Mouse (Mus musculus) intestine, embryonic 15.5 days (tissue): ENCODE results near the gene Shb. TPM values are rescaled to one million over a fixed set of nuclear protein-coding genes. Genes with fewer than 3 reads are reported as not detected.

Experiments used
- ATAC-seq: fragments of 200-750 bp; cut with Nextera tagmentation; 2 replicates; pipeline ENCODE4 v1.8.0; 2017; ENCODE audit warnings: moderate TSS enrichment, moderate library complexity
- H3K27ac ChIP-seq: fragments of 300-500 bp; sonication (generic); 2 replicates; pipeline ENCODE4 v1.5.1; 2015; ENCODE audit warnings: mild to moderate bottlenecking, inconsistent platforms
- H3K27me3 ChIP-seq: fragments of 300-500 bp; sonication (generic); replicated peaks from 2 replicates; pipeline ENCODE4 v1.6.1; 2015; ENCODE audit warnings: inconsistent platforms
- H3K36me3 ChIP-seq: fragments of 300-500 bp; sonication (generic); 2 replicates; pipeline ENCODE4 v1.6.1; 2015; ENCODE audit warnings: inconsistent platforms
- H3K4me1 ChIP-seq: fragments of 300-500 bp; sonication (generic); replicated peaks from 2 replicates; pipeline ENCODE4 v1.6.1; 2015; ENCODE audit warnings: inconsistent platforms
- H3K4me2 ChIP-seq: fragments of 300-500 bp; sonication (generic); replicated peaks from 2 replicates; pipeline ENCODE4 v1.6.1; 2015; ENCODE audit warnings: mild to moderate bottlenecking, inconsistent platforms
- H3K4me3 ChIP-seq: fragments of 300-500 bp; sonication (generic); replicated peaks from 2 replicates; pipeline ENCODE4 v1.5.1; 2015; ENCODE audit warnings: inconsistent platforms
- H3K9ac ChIP-seq: fragments of 300-500 bp; sonication (generic); 2 replicates; pipeline ENCODE4 v1.6.1; 2015; ENCODE audit warnings: inconsistent platforms
- H3K9me3 ChIP-seq: fragments of 300-500 bp; sonication (generic); 2 replicates; pipeline ENCODE4 v1.6.1; 2016; ENCODE audit warnings: inconsistent platforms
- WGBS: fragments of 180-500 bp; shearing (Covaris S2); methylation state at CpG from one replicate; pipeline ENCODE4 v1.1.7; 2015; 5-methylcytosine and 5-hydroxymethylcytosine counted together
- polyA plus RNA-seq: library from polyadenylated mRNA; unstranded; fragments of >200 nt; fragmentation: Nextera tagmentation; extraction: Ambion mirVana; gene quantifications from 2 replicates; pipeline ENCODE4 v1.2.1, GENCODE M21; 2015

Shb gene
- polyA plus RNA-seq = 4.0 and 4.8 TPM in 2 replicates

DNA sequence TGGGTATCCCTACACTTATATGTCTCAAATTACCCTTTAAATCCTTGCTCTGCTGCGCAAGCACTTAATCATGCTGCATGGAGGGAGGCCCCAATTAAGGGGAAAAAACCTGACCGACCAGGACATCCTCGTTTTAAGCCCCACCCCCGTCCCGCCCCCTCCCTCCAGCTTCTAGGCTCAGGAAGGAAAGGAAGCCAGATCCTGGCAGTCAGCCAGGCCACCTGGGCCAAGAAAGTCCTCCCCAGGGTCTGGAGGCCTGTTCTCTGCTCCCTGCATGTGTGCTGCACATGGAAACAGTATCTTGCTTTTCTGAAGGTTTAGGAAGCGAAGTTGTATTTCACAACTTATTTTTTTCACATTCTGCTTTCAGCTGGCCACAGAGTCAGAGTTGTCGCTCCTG is at the start of gene Shb:
Gene Shb (minus strand): TSS at position 96 of the 400 bp plus-strand sequence.
- Histone ChIP-seq H3K27ac (peak within 1 kb of the TSS; percentile 99), H3K4me2 (peak within 1 kb of the TSS; percentile 98), H3K9me3 (no peaks in the 10 kb centered on the region), H3K27me3 (no peaks in the 10 kb centered on the region), H3K9ac (no peak within 1 kb of the TSS), H3K36me3 (no peaks in the 10 kb centered on the region), H3K4me3 (peak within 1 kb of the TSS; percentile 71), H3K4me1 (peaks cover 34% of the 10 kb centered on the region)
- peak; percentile 39 for ATAC-seq
- WGBS = 5% methylated on average over 7 of the region's 7 CpGs

GRCm38 (mm10) chr4:45581095-45581494 is 48.8 kb upstream of the Shb start:
- Histone ChIP-seq H3K27ac (no peak overlapping the region), H3K9me3 (no peaks in the 10 kb centered on the region), H3K27me3 (no peaks in the 10 kb centered on the region), H3K4me3 (no peak overlapping the region), H3K4me1 (peaks cover 23% of the 10 kb centered on the region), H3K36me3 (no peaks in the 10 kb centered on the region), H3K9ac (no peak overlapping the region), H3K4me2 (no peak overlapping the region)
- WGBS = 91% methylated on average over 6 of the region's 6 CpGs
- ATAC-seq = no peak

GRCm38 (mm10) chr4:45578554-45579370 is 46.5 kb upstream of the Shb start:
- peak; percentile 54 for ATAC-seq
- no peak overlapping the region for H3K27ac ChIP-seq

DNA sequence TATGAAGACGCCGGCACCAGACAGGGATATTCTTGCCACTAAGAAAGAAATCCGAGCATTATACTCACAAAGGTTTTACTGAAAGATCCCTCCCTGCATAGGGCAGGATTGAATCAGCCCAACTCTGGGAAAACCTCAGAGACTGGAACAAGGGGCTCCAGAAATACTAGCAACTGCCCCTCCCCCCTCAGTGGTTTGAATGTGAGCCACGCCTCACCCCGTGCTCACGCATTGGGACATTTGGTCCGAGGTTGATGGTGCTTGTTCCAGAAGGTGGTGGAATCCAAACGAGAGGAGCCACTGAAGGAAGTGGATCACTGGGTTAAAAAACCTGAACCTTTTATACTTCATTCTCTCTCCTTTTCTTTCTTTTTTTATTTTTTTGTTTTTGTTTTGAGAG is 45.4 kb upstream of the Shb start:
- no peak for ATAC-seq

More at GRCm38 (mm10) chr4:45578554-45579370, 46.5 kb upstream of the Shb start:
- Histone ChIP-seq H3K4me3 (no peak overlapping the region), H3K4me1 (peaks cover 20% of the 10 kb centered on the region), H3K9ac (no peak overlapping the region), H3K27me3 (no peaks in the 10 kb centered on the region), H3K9me3 (no peaks in the 10 kb centered on the region), H3K36me3 (no peaks in the 10 kb centered on the region), H3K4me2 (no peak overlapping the region)
- 21% methylated on average over 22 of the region's 22 CpGs for WGBS

GRCm38 (mm10) chr4:45574614-45575169 is 42.4 kb upstream of the Shb start:
- 47% methylated on average over 15 of the region's 15 CpGs for WGBS
- Histone ChIP-seq H3K9me3 (no peaks in the 10 kb centered on the region), H3K27ac (no peak overlapping the region), H3K36me3 (no peaks in the 10 kb centered on the region), H3K4me3 (no peak overlapping the region), H3K27me3 (no peaks in the 10 kb centered on the region), H3K4me1 (peaks cover 15% of the 10 kb centered on the region), H3K9ac (no peak overlapping the region), H3K4me2 (no peak overlapping the region)
- ATAC-seq = peak; percentile 52; the same call in 1 of the 2 replicates

More for the DNA sequence above, 45.4 kb upstream of the Shb start:
- WGBS = 67% methylated on average over 8 of the region's 8 CpGs
- Histone ChIP-seq H3K4me1 (peaks cover 18% of the 10 kb centered on the region), H3K27me3 (no peaks in the 10 kb centered on the region), H3K9me3 (no peaks in the 10 kb centered on the region), H3K36me3 (no peaks in the 10 kb centered on the region), H3K4me3 (no peak overlapping the region), H3K9ac (no peak overlapping the region), H3K4me2 (no peak overlapping the region), H3K27ac (no peak overlapping the region)

DNA sequence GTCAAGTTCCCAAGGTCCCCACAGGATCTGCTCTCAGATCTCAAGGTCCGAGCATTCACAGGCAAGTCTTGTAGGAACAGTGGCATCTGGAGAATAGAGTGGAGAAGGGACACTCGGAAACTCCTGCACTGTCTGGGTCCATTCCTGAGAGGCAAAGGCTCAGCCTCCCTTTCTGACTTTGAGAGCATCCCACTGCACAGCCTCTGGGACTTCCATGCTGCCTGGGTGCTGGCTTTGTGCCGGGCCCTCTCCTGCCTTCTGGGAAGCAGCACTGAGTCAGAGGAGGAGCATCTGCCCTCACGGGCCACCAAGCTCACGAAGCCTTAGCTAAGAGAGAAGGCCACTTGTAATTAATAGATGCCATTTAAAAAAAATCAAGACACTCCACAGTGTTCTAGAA is 37.3 kb upstream of the Shb start:
- Histone ChIP-seq H3K36me3 (no peaks in the 10 kb centered on the region), H3K4me3 (no peak overlapping the region), H3K9ac (no peak overlapping the region), H3K4me1 (no peaks in the 10 kb centered on the region), H3K4me2 (no peak overlapping the region), H3K9me3 (no peaks in the 10 kb centered on the region), H3K27ac (no peak overlapping the region), H3K27me3 (no peaks in the 10 kb centered on the region)
- WGBS = 61% methylated on average over 5 of the region's 5 CpGs
- ATAC-seq = no peak

DNA sequence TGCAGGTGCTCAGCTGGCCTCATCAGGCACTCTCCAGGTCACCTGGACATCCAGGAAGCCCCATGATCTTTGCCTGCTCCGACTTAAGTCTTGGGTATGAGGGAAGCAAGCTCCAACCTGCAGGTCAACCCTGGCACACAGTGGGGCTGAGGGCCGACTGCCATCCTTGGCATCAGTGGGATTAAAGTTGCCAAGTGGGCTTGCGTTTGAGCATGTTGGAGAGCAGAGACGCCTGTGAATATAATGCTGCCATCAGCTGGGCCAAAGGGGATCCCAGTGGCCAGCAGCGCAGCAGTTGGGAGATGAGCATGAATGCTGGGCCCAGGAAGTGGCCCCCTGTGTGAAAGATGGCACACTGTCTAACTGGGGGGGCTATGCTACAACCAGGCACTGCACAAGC is 25.9 kb upstream of the Shb start:
- Histone ChIP-seq H3K4me3 (no peak overlapping the region), H3K4me2 (no peak overlapping the region), H3K4me1 (no peaks in the 10 kb centered on the region), H3K27me3 (no peaks in the 10 kb centered on the region), H3K9ac (no peak overlapping the region), H3K36me3 (no peaks in the 10 kb centered on the region), H3K27ac (no peak overlapping the region), H3K9me3 (no peaks in the 10 kb centered on the region)
- WGBS = 83% methylated on average over 5 of the region's 5 CpGs
- no peak for ATAC-seq

GRCm38 (mm10) chr4:45552571-45552970 is 20.3 kb upstream of the Shb start:
- no peaks in the 10 kb centered on the region for H3K9me3 ChIP-seq
- 44% methylated on average over 4 of the region's 4 CpGs for WGBS
- H3K27ac ChIP-seq = no peak overlapping the region
- H3K9ac ChIP-seq = no peak overlapping the region
- no peak overlapping the region for H3K4me2 ChIP-seq
- H3K27me3 ChIP-seq = no peaks in the 10 kb centered on the region
- H3K4me3 ChIP-seq = no peak overlapping the region
- no peaks in the 10 kb centered on the region for H3K4me1 ChIP-seq
- no peak for ATAC-seq
- no peaks in the 10 kb centered on the region for H3K36me3 ChIP-seq

- ATAC-seq = no peak
- Histone ChIP-seq H3K27ac (no peak overlapping the region), H3K4me1 (no peaks in the 10 kb centered on the region), H3K4me2 (no peak overlapping the region), H3K36me3 (no peaks in the 10 kb centered on the region), H3K9me3 (no peaks in the 10 kb centered on the region), H3K4me3 (no peak overlapping the region), H3K9ac (no peak overlapping the region), H3K27me3 (no peaks in the 10 kb centered on the region)
- 68% methylated on average over 2 of the region's 2 CpGs for WGBS
Measured at GRCm38 (mm10) chr4:45550970-45551369, 18.7 kb upstream of the Shb start.

DNA sequence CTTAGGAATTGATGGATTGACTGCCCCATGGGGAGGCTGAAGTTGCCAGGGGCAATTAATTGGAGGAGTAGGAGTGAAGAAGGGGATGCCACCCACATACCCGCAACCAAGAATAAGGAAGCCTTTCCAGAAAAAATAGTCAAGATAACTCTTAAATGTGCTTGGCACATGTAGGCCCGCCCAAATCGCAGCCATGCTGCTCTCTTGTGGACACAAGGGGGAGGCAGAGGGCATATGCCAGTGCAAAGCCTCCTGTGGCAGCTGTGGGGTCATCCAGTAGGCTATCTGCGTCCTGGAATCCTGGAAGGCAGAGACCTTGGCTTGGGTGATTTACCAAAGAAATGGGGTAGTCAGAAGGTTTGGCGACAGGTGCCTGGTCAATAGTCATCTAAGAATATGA is 17.2 kb upstream of the Shb start:
- Histone ChIP-seq H3K9me3 (no peaks in the 10 kb centered on the region), H3K36me3 (no peaks in the 10 kb centered on the region), H3K4me3 (no peak overlapping the region), H3K27me3 (no peaks in the 10 kb centered on the region), H3K4me1 (no peaks in the 10 kb centered on the region), H3K9ac (no peak overlapping the region), H3K27ac (no peak overlapping the region), H3K4me2 (no peak overlapping the region)
- WGBS = 68% methylated on average over 5 of the region's 5 CpGs
- no peak for ATAC-seq

- Histone ChIP-seq H3K27ac (no peak overlapping the region), H3K4me2 (no peak overlapping the region), H3K4me1 (no peaks in the 10 kb centered on the region), H3K4me3 (no peak overlapping the region), H3K9ac (no peak overlapping the region), H3K36me3 (no peaks in the 10 kb centered on the region), H3K27me3 (no peaks in the 10 kb centered on the region), H3K9me3 (no peaks in the 10 kb centered on the region)
- WGBS = 57% methylated on average over 8 of the region's 8 CpGs
- ATAC-seq = no peak
Measured at GRCm38 (mm10) chr4:45545851-45546250, 13.6 kb upstream of the Shb start.

DNA sequence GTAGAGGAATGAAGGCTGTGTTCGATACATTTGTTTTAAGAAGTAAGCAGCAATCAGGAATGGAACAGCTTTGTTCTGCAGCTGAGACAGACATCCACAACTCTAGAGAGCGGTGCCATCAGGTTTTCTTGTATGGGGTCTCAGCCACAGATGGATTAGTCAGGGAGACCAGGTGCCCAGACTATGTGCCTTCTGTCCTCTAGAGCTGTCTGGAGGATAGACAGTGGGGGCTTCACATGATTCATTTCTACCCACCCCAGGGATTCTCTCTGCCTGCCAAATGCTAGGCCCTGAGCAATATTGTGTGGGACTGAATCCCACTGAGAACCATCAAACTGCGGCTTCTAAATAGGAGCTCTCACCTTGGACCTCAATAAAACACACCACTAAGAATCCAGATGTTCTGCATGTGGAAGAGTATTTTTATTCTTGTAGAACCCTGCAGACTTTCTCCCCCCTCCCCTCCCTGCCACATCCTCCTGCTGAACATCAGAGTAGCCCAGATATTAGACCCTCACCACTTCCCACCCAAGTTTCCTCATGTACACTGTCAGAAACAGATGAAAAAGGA is 11.3 kb upstream of the Shb start:
- Histone ChIP-seq H3K4me1 (no peaks in the 10 kb centered on the region), H3K36me3 (no peaks in the 10 kb centered on the region), H3K9ac (no peak overlapping the region), H3K27ac (no peak overlapping the region), H3K4me2 (no peak overlapping the region), H3K4me3 (no peak overlapping the region), H3K27me3 (no peaks in the 10 kb centered on the region), H3K9me3 (no peaks in the 10 kb centered on the region)
- no peak for ATAC-seq
- WGBS = 83% methylated on average over 3 of the region's 3 CpGs
